Mouse (Mus musculus): ENCODE data around the gene Fgg.

GRCm38 (mm10) chr3:83004801-83005200 lies 2.7 kb upstream of the Fgg start:
- TF ChIP-seq CTCF (IDR thresholded peaks at IDR 0.05; ENCODE audit: borderline replicate concordance, control insufficient read depth, extremely low read depth, insufficient read depth, low read length, poor library complexity) = no peak
- TF ChIP-seq POLR2A (IDR thresholded peaks at IDR 0.05; ENCODE audit: control insufficient read depth, extremely low read depth, insufficient read depth, low read length, poor library complexity) = no peak
